Mouse (Mus musculus): ENCODE results near the gene Nup188. TPM values are rescaled to one million over a fixed set of nuclear protein-coding genes. Genes with fewer than 3 reads are reported as not detected.

Gene Nup188
- polyA plus RNA-seq, 1 experiment, result 17.5 TPM

DNA sequence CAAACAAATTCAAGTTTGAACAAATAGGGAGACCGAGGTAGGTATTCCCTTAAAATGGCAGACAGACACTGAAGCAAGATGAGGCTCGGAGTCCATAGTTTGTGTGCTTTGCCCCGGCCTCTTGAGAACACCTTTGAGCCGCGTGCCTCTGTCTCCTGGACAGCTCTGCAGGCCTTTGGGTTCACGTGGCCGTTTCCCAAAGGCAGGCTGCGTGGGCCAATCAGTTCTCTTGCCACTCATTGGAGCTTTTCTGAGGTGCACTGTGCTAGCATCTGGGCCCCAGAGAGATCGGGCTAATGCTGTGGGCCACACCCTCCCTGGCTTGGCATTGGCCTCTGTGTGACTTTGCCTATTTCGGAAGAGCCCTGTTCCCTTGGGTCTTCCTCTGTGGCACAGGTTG, 89.7 kb downstream of the Nup188 start:
- no peak overlapping the region for H3K4me3 ChIP-seq (ENCODE audit: insufficient read depth, low read depth, low read length)
- TF ChIP-seq POLR2A (IDR thresholded peaks at IDR 0.05; ENCODE audit: low read depth, low read length) (no peak), CTCF (conservative IDR thresholded peaks at IDR 0.05; ENCODE audit: insufficient read depth, insufficient read length, low read depth, low read length) (no peak)
- H3K27ac ChIP-seq (ENCODE audit: insufficient read depth, low read depth, low read length), result no peak overlapping the region
- H3K36me3 ChIP-seq (ENCODE audit: control insufficient read depth, insufficient read depth, low read length), result no peaks in the 10 kb centered on the region; the same call in none of the 2 replicates
- no peak for DNase-seq
- H3K27me3 ChIP-seq (replicated peaks; ENCODE audit: control insufficient read depth, insufficient read depth, low read length), result no peaks in the 10 kb centered on the region
- no peaks in the 10 kb centered on the region for H3K4me1 ChIP-seq (ENCODE audit: control insufficient read depth, insufficient read depth, low read length)
- 93% methylated on average over 10 of the region's 10 CpGs for WGBS

DNA sequence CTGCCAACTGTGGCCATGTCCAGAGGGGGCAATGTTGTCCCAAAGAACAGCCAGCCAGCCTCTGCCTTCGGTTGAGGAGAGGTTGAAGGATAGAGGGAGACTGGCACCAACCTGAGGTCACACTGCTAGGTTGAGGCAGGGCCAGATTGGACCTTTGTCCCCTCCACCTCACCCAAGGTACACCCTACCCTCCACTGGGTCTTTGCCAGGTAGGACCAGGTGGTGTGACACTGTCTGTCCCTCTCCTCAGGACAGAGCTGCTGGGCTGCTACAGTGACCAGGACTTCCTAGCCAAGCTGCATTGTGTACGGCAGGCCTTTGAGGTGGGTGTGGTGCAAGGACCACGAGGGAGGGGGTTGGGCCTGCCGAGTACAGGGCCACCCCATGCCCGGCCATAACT, 91.5 kb downstream of the Nup188 start:
- DNase-seq, result no peak
- Histone ChIP-seq H3K36me3 (ENCODE audit: control insufficient read depth, insufficient read depth, low read length) (no peaks in the 10 kb centered on the region; the same call in none of the 2 replicates), H3K27ac (ENCODE audit: insufficient read depth, low read depth, low read length) (no peak overlapping the region), H3K4me3 (ENCODE audit: insufficient read depth, low read depth, low read length) (no peak overlapping the region), H3K27me3 (replicated peaks; ENCODE audit: control insufficient read depth, insufficient read depth, low read length) (no peaks in the 10 kb centered on the region), H3K4me1 (ENCODE audit: control insufficient read depth, insufficient read depth, low read length) (no peaks in the 10 kb centered on the region)
- WGBS, result 77% methylated on average over 5 of the region's 5 CpGs
- no peak for TF ChIP-seq POLR2A (IDR thresholded peaks at IDR 0.05; ENCODE audit: low read depth, low read length)
- peak; percentile 29; the same call in 1 of the 2 replicates for TF ChIP-seq CTCF (conservative IDR thresholded peaks at IDR 0.05; ENCODE audit: insufficient read depth, insufficient read length, low read depth, low read length)

DNA sequence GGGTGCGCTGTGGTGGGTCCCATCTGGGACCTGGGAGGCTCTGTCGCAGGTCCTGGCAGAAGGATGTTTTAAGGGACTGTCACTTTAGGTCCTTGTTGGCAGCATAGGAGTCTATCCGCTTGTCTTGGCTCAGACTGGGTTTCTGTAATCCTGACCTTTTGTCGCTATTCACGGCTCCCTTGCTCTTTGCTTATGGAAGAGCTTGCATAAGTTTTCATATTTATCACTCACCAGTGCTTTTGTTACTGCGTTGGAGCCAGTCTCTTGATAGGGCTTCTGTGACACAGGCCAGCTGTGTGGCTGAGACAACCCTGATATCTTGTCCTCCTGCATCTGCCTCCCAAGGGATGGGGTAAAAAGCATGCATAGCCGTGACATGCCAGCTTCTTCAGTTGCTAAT, 93.1 kb downstream of the Nup188 start:
- WGBS, result 78% methylated on average over 7 of the region's 7 CpGs
- H3K36me3 ChIP-seq (ENCODE audit: control insufficient read depth, insufficient read depth, low read length), result no peaks in the 10 kb centered on the region; the same call in 1 of the 2 replicates
- no peak for DNase-seq

DNA sequence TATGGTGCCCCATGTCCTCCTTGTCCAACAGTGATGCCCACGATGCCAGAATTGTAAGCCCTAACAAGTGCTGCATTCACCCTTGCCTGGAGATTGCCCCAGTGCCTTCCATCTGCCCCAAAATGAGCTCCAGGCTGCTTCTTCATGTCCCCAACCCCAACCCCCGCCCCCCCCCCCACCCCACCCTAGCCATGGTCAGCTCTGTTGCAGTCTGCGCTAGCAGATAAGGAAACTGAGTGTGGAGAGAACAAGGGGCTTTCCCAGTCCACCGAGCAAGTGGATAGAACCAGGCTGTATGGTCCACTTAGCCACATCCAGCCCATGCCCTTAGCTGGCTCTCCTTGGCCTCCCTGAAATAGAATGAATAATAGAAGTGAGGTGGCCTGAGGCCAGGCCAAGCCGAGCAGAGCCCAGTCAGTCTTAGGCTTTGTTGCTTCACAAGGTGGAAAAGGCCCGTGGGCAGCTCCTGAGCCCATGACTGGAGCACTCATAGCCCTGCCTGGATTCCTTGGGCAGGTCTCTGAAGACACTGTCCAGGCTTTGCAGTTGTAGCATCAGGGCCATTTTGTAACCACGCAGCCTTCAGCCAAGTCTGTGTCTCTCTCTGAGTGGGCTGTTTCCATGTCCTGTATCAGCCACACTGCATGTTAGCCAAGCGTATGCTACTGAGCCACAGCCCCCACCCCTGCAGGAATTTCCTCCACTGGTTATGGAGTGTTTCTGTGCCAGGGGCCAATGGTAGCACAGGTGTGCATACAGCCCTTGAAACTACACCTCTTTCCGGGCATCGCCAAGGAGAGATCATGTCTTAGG, 94.6 kb downstream of the Nup188 start:
- Histone ChIP-seq H3K27me3 (replicated peaks; ENCODE audit: control insufficient read depth, insufficient read depth, low read length) (no peaks in the 10 kb centered on the region), H3K4me3 (ENCODE audit: insufficient read depth, low read depth, low read length) (no peak overlapping the region), H3K36me3 (ENCODE audit: control insufficient read depth, insufficient read depth, low read length) (no peaks in the 10 kb centered on the region; the same call in 1 of the 2 replicates), H3K27ac (ENCODE audit: insufficient read depth, low read depth, low read length) (no peak overlapping the region), H3K4me1 (ENCODE audit: control insufficient read depth, insufficient read depth, low read length) (no peaks in the 10 kb centered on the region)
- DNase-seq, result no peak
- 91% methylated on average over 10 of the region's 10 CpGs for WGBS
- TF ChIP-seq CTCF (conservative IDR thresholded peaks at IDR 0.05; ENCODE audit: insufficient read depth, insufficient read length, low read depth, low read length) (no peak), POLR2A (IDR thresholded peaks at IDR 0.05; ENCODE audit: low read depth, low read length) (no peak)

More for the DNA sequence above, 93.1 kb downstream of the Nup188 start:
- no peaks in the 10 kb centered on the region for H3K4me1 ChIP-seq (ENCODE audit: control insufficient read depth, insufficient read depth, low read length)
- H3K4me3 ChIP-seq (ENCODE audit: insufficient read depth, low read depth, low read length), result no peak overlapping the region
- H3K27me3 ChIP-seq (replicated peaks; ENCODE audit: control insufficient read depth, insufficient read depth, low read length), result no peaks in the 10 kb centered on the region
- TF ChIP-seq POLR2A (IDR thresholded peaks at IDR 0.05; ENCODE audit: low read depth, low read length) (no peak), CTCF (conservative IDR thresholded peaks at IDR 0.05; ENCODE audit: insufficient read depth, insufficient read length, low read depth, low read length) (no peak)
- no peak overlapping the region for H3K27ac ChIP-seq (ENCODE audit: insufficient read depth, low read depth, low read length)

DNA sequence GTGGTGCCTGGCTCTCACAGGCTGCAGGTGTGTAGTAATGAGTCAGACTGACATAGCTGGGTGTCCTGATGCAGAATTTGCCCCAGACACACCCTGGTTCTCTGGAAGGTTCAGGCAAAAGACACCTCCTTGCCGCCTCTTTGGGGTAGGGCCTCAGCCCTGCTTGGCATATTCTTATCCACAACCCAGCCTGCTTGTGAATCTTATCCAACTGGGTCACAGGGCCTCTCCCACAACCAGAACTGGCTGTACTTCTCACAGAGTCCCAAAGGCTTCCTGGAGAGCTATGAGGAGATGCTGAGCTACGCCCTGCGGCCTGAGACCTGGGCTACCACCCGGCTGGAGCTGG, 95.2 kb downstream of the Nup188 start:
- Histone ChIP-seq H3K36me3 (ENCODE audit: control insufficient read depth, insufficient read depth, low read length) (no peaks in the 10 kb centered on the region; the same call in 1 of the 2 replicates), H3K4me3 (ENCODE audit: insufficient read depth, low read depth, low read length) (no peak overlapping the region), H3K27me3 (replicated peaks; ENCODE audit: control insufficient read depth, insufficient read depth, low read length) (no peaks in the 10 kb centered on the region), H3K27ac (ENCODE audit: insufficient read depth, low read depth, low read length) (no peak overlapping the region), H3K4me1 (ENCODE audit: control insufficient read depth, insufficient read depth, low read length) (no peaks in the 10 kb centered on the region)
- TF ChIP-seq POLR2A (IDR thresholded peaks at IDR 0.05; ENCODE audit: low read depth, low read length) (no peak), CTCF (conservative IDR thresholded peaks at IDR 0.05; ENCODE audit: insufficient read depth, insufficient read length, low read depth, low read length) (no peak)
- no peak for DNase-seq
- 97% methylated on average over 4 of the region's 4 CpGs for WGBS

- TF ChIP-seq CTCF (conservative IDR thresholded peaks at IDR 0.05; ENCODE audit: insufficient read depth, insufficient read length, low read depth, low read length), result no peak
- TF ChIP-seq POLR2A (IDR thresholded peaks at IDR 0.05; ENCODE audit: low read depth, low read length), result no peak
- DNase-seq, result no peak
- 59% methylated on average over 5 of the region's 5 CpGs for WGBS
- H3K27me3 ChIP-seq (replicated peaks; ENCODE audit: control insufficient read depth, insufficient read depth, low read length), result no peaks in the 10 kb centered on the region
- no peaks in the 10 kb centered on the region for H3K36me3 ChIP-seq (ENCODE audit: control insufficient read depth, insufficient read depth, low read length)
- H3K4me1 ChIP-seq (ENCODE audit: control insufficient read depth, insufficient read depth, low read length), result no peaks in the 10 kb centered on the region
- H3K4me3 ChIP-seq (ENCODE audit: insufficient read depth, low read depth, low read length), result no peak overlapping the region
- H3K27ac ChIP-seq (ENCODE audit: insufficient read depth, low read depth, low read length), result no peak overlapping the region
These were observed 98.6 kb downstream of the Nup188 start for GRCm38 (mm10) chr2:30384814-30385213.

DNA sequence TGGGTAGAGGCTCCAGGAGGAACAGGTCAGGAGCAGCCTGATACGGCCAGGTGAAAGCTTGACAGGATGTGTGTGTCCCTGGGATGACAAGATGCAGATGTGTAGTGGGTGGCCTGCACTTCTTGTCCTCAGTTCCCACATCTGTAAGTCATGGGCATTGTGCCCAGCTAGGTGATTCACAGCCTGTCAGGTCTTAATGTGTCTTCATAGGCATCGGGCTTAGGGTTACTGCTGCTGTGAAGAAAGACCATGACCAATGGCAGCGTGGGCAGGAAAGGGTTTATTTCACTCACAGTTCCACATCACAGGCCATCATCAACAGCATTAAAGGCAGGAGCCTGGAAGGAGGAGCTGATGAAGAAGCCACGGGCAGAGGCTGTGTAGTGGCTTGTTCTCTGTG, 99.4 kb downstream of the Nup188 start:
- 73% methylated on average over 4 of the region's 4 CpGs for WGBS
- Histone ChIP-seq H3K27ac (ENCODE audit: insufficient read depth, low read depth, low read length) (no peak overlapping the region), H3K36me3 (ENCODE audit: control insufficient read depth, insufficient read depth, low read length) (no peaks in the 10 kb centered on the region), H3K4me3 (ENCODE audit: insufficient read depth, low read depth, low read length) (no peak overlapping the region), H3K27me3 (replicated peaks; ENCODE audit: control insufficient read depth, insufficient read depth, low read length) (no peaks in the 10 kb centered on the region), H3K4me1 (ENCODE audit: control insufficient read depth, insufficient read depth, low read length) (no peaks in the 10 kb centered on the region)
- TF ChIP-seq CTCF (conservative IDR thresholded peaks at IDR 0.05; ENCODE audit: insufficient read depth, insufficient read length, low read depth, low read length) (no peak), POLR2A (IDR thresholded peaks at IDR 0.05; ENCODE audit: low read depth, low read length) (no peak)
- no peak for DNase-seq
